Mouse (Mus musculus) ES-Bruce4 (cell line): ENCODE results near the gene Olfr1130. TPM values are rescaled to one million over a fixed set of nuclear protein-coding genes. Genes with fewer than 3 reads are reported as not detected.

Experiments
- H3K27ac ChIP-seq: 2 replicates; pipeline ENCODE4 v1.5.1; 2012; ENCODE audit warnings: low read length, inconsistent platforms; ENCODE audit not compliant: insufficient read depth
- H3K27me3 ChIP-seq: 2 replicates; pipeline ENCODE4 v1.6.1; 2012; ENCODE audit warnings: mild to moderate bottlenecking, low read length, inconsistent platforms; ENCODE audit not compliant: control insufficient read depth, poor library complexity, insufficient read depth, severe bottlenecking
- H3K36me3 ChIP-seq: 2 replicates; pipeline ENCODE4 v1.6.1; 2012; ENCODE audit warnings: inconsistent platforms, mild to moderate bottlenecking, low read length, moderate library complexity; ENCODE audit not compliant: control insufficient read depth, poor library complexity, insufficient read depth, severe bottlenecking
- H3K4me1 ChIP-seq: one replicate; pipeline ENCODE4 v1.8.1; 2011; ENCODE audit warnings: low read length; ENCODE audit not compliant: control insufficient read depth, insufficient read depth
- H3K4me3 ChIP-seq: 2 replicates; pipeline ENCODE4 v1.5.1; 2011; ENCODE audit warnings: low read depth, mild to moderate bottlenecking, low read length
- H3K9ac ChIP-seq: 2 replicates; pipeline ENCODE4 v1.6.1; 2012; ENCODE audit warnings: low read depth, mild to moderate bottlenecking, inconsistent platforms; ENCODE audit not compliant: poor library complexity, severe bottlenecking
- H3K9me3 ChIP-seq: replicated peaks from 2 replicates; pipeline ENCODE4 v1.6.1; 2012; ENCODE audit warnings: mild to moderate bottlenecking, low read length, inconsistent platforms; ENCODE audit not compliant: control insufficient read depth, poor library complexity, insufficient read depth, severe bottlenecking
- CTCF ChIP-seq: IDR thresholded peaks from one replicate; pipeline ENCODE4 v1.8.1; 2011; ENCODE audit warnings: low read depth, low read length
- EP300 ChIP-seq: IDR thresholded peaks from 2 replicates; pipeline ENCODE4 v1.6.1; 2011; ENCODE audit warnings: low read depth, low read length; ENCODE audit not compliant: insufficient read depth
- polyA plus RNA-seq: library from polyadenylated mRNA; stranded (reverse); fragments of >200 nt; gene quantifications from 2 replicates; pipeline ENCODE4 v1.2.4, GENCODE M21; 2011; ENCODE audit warnings: low read depth; ENCODE audit not compliant: missing spikeins, insufficient read depth, insufficient read length

The Olfr1130 gene
- polyA plus RNA-seq, 1 experiment: not detected

GRCm38 (mm10) chr2:87658360-87658759, 52.3 kb downstream of the Olfr1130 start, which contains the start of gene Olfr1134:
Gene Olfr1134, minus strand, starts transcription at chr2:87658460.
- Histone ChIP-seq H3K4me3 (no peak within 1 kb of the TSS), H3K27ac (no peak within 1 kb of the TSS), H3K27me3 (no peaks in the 10 kb centered on the region), H3K9me3 (no peaks in the 10 kb centered on the region), H3K9ac (no peak within 1 kb of the TSS), H3K36me3 (no peaks in the 10 kb centered on the region), H3K4me1 (no peaks in the 10 kb centered on the region)
- TF ChIP-seq CTCF: no peak
- TF ChIP-seq EP300: no peak

Other genes starting within 250 kb of the Olfr1130 start
- gene Olfr1121, start 236.3 kb upstream of the Olfr1130 start, polyA plus RNA-seq: not detected in 2 replicates
- gene Olfr1122, start 220.4 kb upstream of the Olfr1130 start, polyA plus RNA-seq: not detected in 2 replicates
- gene Olfr1123, start 189.6 kb upstream of the Olfr1130 start, polyA plus RNA-seq: not detected in 2 replicates
- gene Olfr1124, start 175.9 kb upstream of the Olfr1130 start, polyA plus RNA-seq: not detected in 2 replicates
- not detected in 2 replicates for gene Olfr1126, start 152.2 kb upstream of the Olfr1130 start, polyA plus RNA-seq
- not detected in 2 replicates for gene Pramel7, start 109.1 kb upstream of the Olfr1130 start, polyA plus RNA-seq
- 0.76 and 1.4 TPM in 2 replicates for gene Pramel6, start 99.6 kb upstream of the Olfr1130 start, polyA plus RNA-seq
- not detected in 2 replicates for gene Olfr153, start 74.4 kb upstream of the Olfr1130 start, polyA plus RNA-seq
- gene Olfr1128, start 60.7 kb upstream of the Olfr1130 start, polyA plus RNA-seq: not detected in 2 replicates
- not detected in 2 replicates for gene Olfr1129, start 32.3 kb upstream of the Olfr1130 start, polyA plus RNA-seq
- gene Olfr1131, start 20.9 kb downstream of the Olfr1130 start, polyA plus RNA-seq: not detected in 2 replicates
- gene Olfr1132, start 31.3 kb downstream of the Olfr1130 start, polyA plus RNA-seq: not detected in 2 replicates
- not detected in 2 replicates for gene Olfr1133, start 41.2 kb downstream of the Olfr1130 start, polyA plus RNA-seq
- not detected in 2 replicates for gene Olfr1134, start 52.2 kb downstream of the Olfr1130 start, polyA plus RNA-seq
- not detected in 2 replicates for gene Olfr1135, start 67.5 kb downstream of the Olfr1130 start, polyA plus RNA-seq
- not detected in 2 replicates for gene Olfr1136, start 87.7 kb downstream of the Olfr1130 start, polyA plus RNA-seq
- not detected in 2 replicates for gene Olfr1137, start 107.0 kb downstream of the Olfr1130 start, polyA plus RNA-seq
- not detected in 2 replicates for gene Olfr1138, start 133.8 kb downstream of the Olfr1130 start, polyA plus RNA-seq
- not detected in 2 replicates for gene Olfr1140, start 137.5 kb downstream of the Olfr1130 start, polyA plus RNA-seq
- not detected in 2 replicates for gene Olfr1141, start 147.8 kb downstream of the Olfr1130 start, polyA plus RNA-seq
- not detected in 2 replicates for gene Olfr152, start 173.3 kb downstream of the Olfr1130 start, polyA plus RNA-seq
- gene Olfr1143, start 194.4 kb downstream of the Olfr1130 start, polyA plus RNA-seq: not detected in 2 replicates
- gene Olfr1145, start 203.6 kb downstream of the Olfr1130 start, polyA plus RNA-seq: not detected in 2 replicates
- gene Olfr1148, start 224.3 kb downstream of the Olfr1130 start, polyA plus RNA-seq: not detected in 2 replicates
- not detected in 2 replicates for gene Olfr1150-ps1, start 237.8 kb downstream of the Olfr1130 start, polyA plus RNA-seq
- not detected in 2 replicates for gene Olfr1151, start 249.7 kb downstream of the Olfr1130 start, polyA plus RNA-seq